Mouse (Mus musculus) E14TG2a.4 (cell line): ENCODE measurements around the gene Ptch2.

Experiments used
- H3K27me3 ChIP-seq: 2 replicates; pipeline ENCODE4 v1.6.1; 2014; ENCODE audit warnings: low read length, control low read depth; ENCODE audit not compliant: insufficient read depth
- H3K36me3 ChIP-seq: 2 replicates; pipeline ENCODE4 v1.6.1; 2014; ENCODE audit warnings: low read length, control low read depth; ENCODE audit not compliant: insufficient read depth
- H3K4me1 ChIP-seq: replicated peaks from 2 replicates; pipeline ENCODE4 v1.6.1; 2014; ENCODE audit warnings: low read depth, low read length, control low read depth
- H3K4me3 ChIP-seq: replicated peaks from 2 replicates; pipeline ENCODE4 v1.5.1; 2014; ENCODE audit warnings: mild to moderate bottlenecking, low read length
- H3K9me3 ChIP-seq: 2 replicates; pipeline ENCODE4 v1.6.1; 2014; ENCODE audit warnings: low read length, control low read depth
- CTCF ChIP-seq: conservative IDR thresholded peaks from 2 replicates; pipeline ENCODE4 v1.5.1; 2014; ENCODE audit warnings: low read length
- NANOG ChIP-seq: IDR thresholded peaks from 2 replicates; pipeline ENCODE4 v1.6.1; 2014; ENCODE audit warnings: borderline replicate concordance, low read length, mixed read lengths
- POU5F1 ChIP-seq: IDR thresholded peaks from 2 replicates; pipeline ENCODE4 v1.6.1; 2014; ENCODE audit warnings: low read length, borderline replicate concordance

The Ptch2 gene

GRCm38 (mm10) chr4:117110249-117110648 lies 14.4 kb downstream of the Ptch2 start:
- H3K4me1 ChIP-seq = peaks cover 75% of the 10 kb centered on the region
- peak overlapping the region; percentile 73 for H3K4me3 ChIP-seq
- H3K9me3 ChIP-seq = no peaks in the 10 kb centered on the region
- no peaks in the 10 kb centered on the region for H3K27me3 ChIP-seq
- TF ChIP-seq NANOG = no peak
- no peak for TF ChIP-seq POU5F1
- no peak for TF ChIP-seq CTCF
- H3K36me3 ChIP-seq = peaks cover 98% of the 10 kb centered on the region

- H3K36me3 ChIP-seq = peaks cover 98% of the 10 kb centered on the region
- no peak for TF ChIP-seq POU5F1
- no peak for TF ChIP-seq CTCF
- TF ChIP-seq NANOG = no peak
- peaks cover 68% of the 10 kb centered on the region for H3K4me1 ChIP-seq
These were observed 15.1 kb downstream of the Ptch2 start for GRCm38 (mm10) chr4:117110985-117111384.

GRCm38 (mm10) chr4:117113237-117113636 lies 17.4 kb downstream of the Ptch2 start:
- Histone ChIP-seq H3K9me3 (no peaks in the 10 kb centered on the region), H3K4me1 (peaks cover 59% of the 10 kb centered on the region), H3K27me3 (no peaks in the 10 kb centered on the region), H3K36me3 (peaks cover 98% of the 10 kb centered on the region), H3K4me3 (no peak overlapping the region)
- no peak for TF ChIP-seq POU5F1
- no peak for TF ChIP-seq NANOG
- peak; percentile 34 for TF ChIP-seq CTCF

More at GRCm38 (mm10) chr4:117110985-117111384, 15.1 kb downstream of the Ptch2 start:
- Histone ChIP-seq H3K9me3 (no peaks in the 10 kb centered on the region), H3K4me3 (no peak overlapping the region; the same call in 1 of the 2 replicates), H3K27me3 (no peaks in the 10 kb centered on the region)

GRCm38 (mm10) chr4:117115592-117115991 lies 19.7 kb downstream of the Ptch2 start:
- TF ChIP-seq POU5F1 = no peak
- no peak overlapping the region for H3K4me3 ChIP-seq
- H3K36me3 ChIP-seq = peaks cover 84% of the 10 kb centered on the region
- no peaks in the 10 kb centered on the region for H3K9me3 ChIP-seq
- H3K27me3 ChIP-seq = no peaks in the 10 kb centered on the region
- H3K4me1 ChIP-seq = peaks cover 51% of the 10 kb centered on the region

- H3K9me3 ChIP-seq = no peaks in the 10 kb centered on the region
- no peak overlapping the region for H3K4me3 ChIP-seq
- H3K4me1 ChIP-seq = peaks cover 62% of the 10 kb centered on the region
- no peaks in the 10 kb centered on the region for H3K27me3 ChIP-seq
- peaks cover 78% of the 10 kb centered on the region for H3K36me3 ChIP-seq
- TF ChIP-seq NANOG (no peak), POU5F1 (no peak), CTCF (no peak)
These were observed 22.1 kb downstream of the Ptch2 start for GRCm38 (mm10) chr4:117117931-117118330.

GRCm38 (mm10) chr4:117119636-117120035 lies 23.8 kb downstream of the Ptch2 start:
- no peaks in the 10 kb centered on the region for H3K9me3 ChIP-seq
- H3K4me1 ChIP-seq = peaks cover 64% of the 10 kb centered on the region
- H3K27me3 ChIP-seq = no peaks in the 10 kb centered on the region
- peak overlapping the region; percentile 94 for H3K4me3 ChIP-seq
- TF ChIP-seq NANOG (no peak), CTCF (no peak), POU5F1 (no peak)
- peaks cover 73% of the 10 kb centered on the region for H3K36me3 ChIP-seq

GRCm38 (mm10) chr4:117120052-117120444 lies 24.2 kb downstream of the Ptch2 start:
- peaks cover 65% of the 10 kb centered on the region for H3K4me1 ChIP-seq
- H3K4me3 ChIP-seq = peak overlapping the region; percentile 94
- no peaks in the 10 kb centered on the region for H3K9me3 ChIP-seq
- no peaks in the 10 kb centered on the region for H3K27me3 ChIP-seq
- TF ChIP-seq POU5F1 = no peak
- TF ChIP-seq NANOG = no peak
- TF ChIP-seq CTCF = no peak
- peaks cover 68% of the 10 kb centered on the region for H3K36me3 ChIP-seq

- peak overlapping the region; percentile 94 for H3K4me3 ChIP-seq
- peaks cover 72% of the 10 kb centered on the region for H3K4me1 ChIP-seq
- H3K27me3 ChIP-seq = no peaks in the 10 kb centered on the region
- no peaks in the 10 kb centered on the region for H3K9me3 ChIP-seq
- no peak for TF ChIP-seq NANOG
- TF ChIP-seq CTCF = peak; percentile 72
- no peak for TF ChIP-seq POU5F1
- peaks cover 62% of the 10 kb centered on the region for H3K36me3 ChIP-seq
These were observed 24.9 kb downstream of the Ptch2 start for GRCm38 (mm10) chr4:117120445-117121414.

- Histone ChIP-seq H3K36me3 (peaks cover 55% of the 10 kb centered on the region), H3K4me3 (peak overlapping the region; percentile 94; the same call in 1 of the 2 replicates), H3K4me1 (peaks cover 82% of the 10 kb centered on the region), H3K9me3 (no peaks in the 10 kb centered on the region), H3K27me3 (no peaks in the 10 kb centered on the region)
- no peak for TF ChIP-seq POU5F1
- no peak for TF ChIP-seq NANOG
- TF ChIP-seq CTCF = no peak
These were observed 26.3 kb downstream of the Ptch2 start for GRCm38 (mm10) chr4:117122209-117122608.
